In genomic region chr9:31159910-31160309, GRCm38 (mm10) we compare ENCODE assay signal across 8 mouse cellular contexts. TPM values are rescaled to one million over a fixed set of nuclear protein-coding genes. Genes with fewer than 3 reads are reported as not detected.
DNase-seq lines count a peak whose midpoint lies in the region; ATAC-seq and TF ChIP-seq lines count a peak whose summit lies in the region.

No protein-coding gene starts in this region.

- peaks cover 13% of the 10 kb centered on the region for H3K4me1 ChIP-seq in heart, postnatal 0 days (ENCODE audit: control insufficient read depth, insufficient read depth)
- peaks cover 0 to 7% of the 10 kb centered on the region in 2 experiments; a peak in 2 of 4 replicates for H3K4me1 ChIP-seq in CH12.LX (ENCODE audit: control insufficient read depth in 1 of 2, insufficient read depth in 2 of 2)

- H3K27me3 ChIP-seq in heart, postnatal 0 days (ENCODE audit: control insufficient read depth, insufficient read depth, low read length), result no peaks in the 10 kb centered on the region
- no peaks in the 10 kb centered on the region for H3K27me3 ChIP-seq in CH12.LX (replicated peaks)

- peak; percentile 63 for TF ChIP-seq RAD21 in CH12.LX (IDR thresholded peaks at IDR 0.05; ENCODE audit: low read depth, low read length)

- peak; percentile 43 for TF ChIP-seq CTCF in heart, postnatal 0 days (IDR thresholded peaks at IDR 0.05; ENCODE audit: low read depth)
- TF ChIP-seq CTCF in CH12.LX (conservative IDR thresholded peaks at IDR 0.05 in 1 of 2, IDR thresholded peaks at IDR 0.05 in 1 of 2; ENCODE audit: low read depth in 2 of 2, low read length in 2 of 2), result peak in 1 of 2 experiments; percentile 66; a peak in 2 of 4 replicates

- no peak overlapping the region for H3K27ac ChIP-seq in heart, postnatal 0 days (ENCODE audit: low read depth)
- H3K27ac ChIP-seq in CH12.LX (ENCODE audit: insufficient read depth, low read depth), result no peak overlapping the region

- TF ChIP-seq POLR2A in CH12.LX (IDR thresholded peaks at IDR 0.05; ENCODE audit: low read depth, low read length), result no peak

- TF ChIP-seq EP300 in heart, postnatal 0 days (IDR thresholded peaks at IDR 0.05; ENCODE audit: low read depth), result no peak
- TF ChIP-seq EP300 in CH12.LX (IDR thresholded peaks at IDR 0.05; ENCODE audit: low read length), result no peak

- H3K36me3 ChIP-seq in heart, postnatal 0 days (replicated peaks; ENCODE audit: control insufficient read depth, insufficient read depth, low read length), result peaks cover 96% of the 10 kb centered on the region
- H3K36me3 ChIP-seq in CH12.LX (replicated peaks in 1 of 2; ENCODE audit: control insufficient read depth in 1 of 2, insufficient read depth in 1 of 2, low read length in 1 of 2), result peaks cover 9 to 63% of the 10 kb centered on the region in 2 experiments

- no peak for DNase-seq in heart, postnatal 0 days (ENCODE audit: low spot score)
- DNase-seq in heart, adult 11 months, result no peak
- peak; percentile 24 for DNase-seq in CH12.LX (ENCODE audit: extremely low read depth)
- peak; percentile 32 for DNase-seq in c-Kit-positive CD71-positive TER-119-negative erythroid progenitor cells, embryonic 14.5 days (ENCODE audit: low read depth)
- peak; percentile 44 for DNase-seq in lung, postnatal 10 days
- no peak for DNase-seq in right cerebral cortex, adult 2 months (ENCODE audit: low spot score in 2 of 2)
- no peak for DNase-seq in layer of hippocampus, adult 8-10 months (ENCODE audit: low spot score in 2 of 2)
- DNase-seq in adrenal gland, postnatal 25 days, result no peak

- in situ Hi-C loops in CH12.LX (cut with MboI; ENCODE audit: low pct_ligation_motif_present, low pct_unique_long_range_greater_than_20kb, low sequenced_read_pairs), result no loop called here

- no peaks in the 10 kb centered on the region for H3K79me2 ChIP-seq in CH12.LX (replicated peaks; ENCODE audit: control insufficient read depth, extremely low read depth, insufficient read depth, poor library complexity, severe bottlenecking)

- no peak overlapping the region for H3K9ac ChIP-seq in heart, postnatal 0 days (replicated peaks; ENCODE audit: low read depth, low read length)
- no peak overlapping the region for H3K9ac ChIP-seq in CH12.LX (ENCODE audit: insufficient read depth, low read depth)

- H3K9me3 ChIP-seq in heart, postnatal 0 days (replicated peaks; ENCODE audit: control insufficient read depth, low read length), result no peaks in the 10 kb centered on the region
- no peaks in the 10 kb centered on the region for H3K9me3 ChIP-seq in CH12.LX (replicated peaks; ENCODE audit: low read length)

- ATAC-seq in heart, postnatal 0 days (ENCODE audit: insufficient read depth, low read depth), result no peak

- 90% methylated on average over 4 of the region's 4 CpGs for WGBS in heart, postnatal 0 days

- H3K4me2 ChIP-seq in heart, postnatal 0 days (ENCODE audit: low read depth, low read length), result no peak overlapping the region
- H3K4me2 ChIP-seq in CH12.LX (ENCODE audit: insufficient read depth, low read depth, poor library complexity, severe bottlenecking), result no peak overlapping the region

- dilution Hi-C loops in CH12.LX (cut with MboI; ENCODE audit: extremely low pct_ligation_motif_present, extremely low pct_unique_long_range_greater_than_20kb, low sequenced_read_pairs), result no loop called here

- no peak overlapping the region for H3K4me3 ChIP-seq in heart, postnatal 0 days (ENCODE audit: low read depth, low read length)
- H3K4me3 ChIP-seq in CH12.LX (replicated peaks in 1 of 3; ENCODE audit: low read depth in 2 of 3, low read length in 2 of 3, poor library complexity in 1 of 3), result no peak overlapping the region

TF ChIP-seq in CH12.LX, 34 proteins besides CTCF, POLR2A, EP300 and RAD21:
- TF ChIP-seq SMC3 (IDR thresholded peaks at IDR 0.05; ENCODE audit: low read depth, low read length) (peak; percentile 67), NELFE (IDR thresholded peaks at IDR 0.05; ENCODE audit: low read depth, low read length) (no peak)
TF ChIP-seq in CH12.LX: peak in this region for 1.

RNA-seq across cellular contexts. Expression of gene St14, which starts 28.3 kb away (rescaled TPM):
- 3.3 TPM in 2 replicates for total RNA-seq in heart, postnatal 0 days (2014; rRNA removed; ENCODE audit: low replicate concordance)
- 0.23 and 0.60 TPM in 2 replicates for polyA plus RNA-seq in heart, postnatal 0 days (2015; fragmentation: Nextera tagmentation; extraction: Ambion mirVana)
- total RNA-seq in CH12.LX (2012; rRNA removed) (8.9 and 10.9 TPM in 2 replicates), CH12.LX (2014; rRNA removed) (4.3 and 5.2 TPM in 2 replicates)
- 8.6 and 9.6 TPM in 2 replicates for polyA plus RNA-seq in CH12.LX (2012; ENCODE audit: insufficient read length, low read depth)
- total RNA-seq in layer of hippocampus, adult 8-10 months (2022), result 10 to 100 TPM in 1 of 4 experiments, 1 to 10 TPM in 1, under 1 TPM in 2; 0.70 to 14.8 (median 5.4) TPM
- 1.2 TPM in 2 replicates for total RNA-seq in adrenal gland, postnatal 25 days (2021)

RNA-seq across cellular contexts. Expression of gene Aplp2, which starts 51.7 kb away (rescaled TPM):
- total RNA-seq in heart, postnatal 0 days (2014; rRNA removed; ENCODE audit: low replicate concordance), result 305 and 331 TPM in 2 replicates
- 301 and 312 TPM in 2 replicates for polyA plus RNA-seq in heart, postnatal 0 days (2015; fragmentation: Nextera tagmentation; extraction: Ambion mirVana)
- total RNA-seq in CH12.LX (2012; rRNA removed) (26.0 and 30.4 TPM in 2 replicates), CH12.LX (2014; rRNA removed) (39.1 and 44.3 TPM in 2 replicates)
- polyA plus RNA-seq in CH12.LX (2012; ENCODE audit: insufficient read length, low read depth), result 52.7 and 55.1 TPM in 2 replicates
- total RNA-seq in layer of hippocampus, adult 8-10 months (2022), result 100 to 1,000 TPM; 453 to 504 (median 482) TPM
- total RNA-seq in adrenal gland, postnatal 25 days (2021), result 644 and 715 TPM in 2 replicates

Comparison
In these comparisons a context has a peak if more than half of its experiments do, and no peak if none do; other contexts are left out.
1. DNase-seq: peak in CH12.LX (single experiment), c-Kit-positive CD71-positive TER-119-negative erythroid progenitor cells, embryonic 14.5 days (single experiment) and lung, postnatal 10 days (single experiment); none in heart, postnatal 0 days (single experiment), heart, adult 11 months (single experiment), right cerebral cortex, adult 2 months (0 of 2), layer of hippocampus, adult 8-10 months (0 of 2) and adrenal gland, postnatal 25 days (single experiment).